Mouse (Mus musculus) CD4-positive, CD25-positive, alpha-beta regulatory T cell, adult 2 months (primary cell): ENCODE measurements around the gene Klhl8.

Experiments used
- DNase-seq: peaks from one replicate; pipeline ENCODE4 v3.0.0-alpha.2; 2012; ENCODE audit warnings: low read depth, low spot score

Klhl8 gene

GRCm38 (mm10) chr5:103813997-103814542 lies 97.0 kb downstream of the Klhl8 start:
- no peak for DNase-seq

GRCm38 (mm10) chr5:103813291-103813690 lies 97.8 kb downstream of the Klhl8 start:
- no peak for DNase-seq
